Mouse (Mus musculus) ES-E14 (cell line): ENCODE data around the gene Wnt9a.

ENCODE experiments used
- CHD2 ChIP-seq: IDR thresholded peaks from 2 replicates; pipeline ENCODE4 v1.6.1; 2014; ENCODE audit warnings: mild to moderate bottlenecking, low read depth, low read length, inconsistent platforms
- HCFC1 ChIP-seq: IDR thresholded peaks from 2 replicates; pipeline ENCODE4 v1.6.1; 2012; ENCODE audit warnings: low read length, inconsistent platforms, borderline replicate concordance; ENCODE audit not compliant: insufficient read depth
- MAFK ChIP-seq: IDR thresholded peaks from 2 replicates; pipeline ENCODE4 v1.6.1; 2014; ENCODE audit warnings: mild to moderate bottlenecking, low read depth, low read length, inconsistent platforms; ENCODE audit not compliant: insufficient read depth
- ZC3H11A ChIP-seq: IDR thresholded peaks from 2 replicates; pipeline ENCODE4 v1.6.1; 2012; ENCODE audit warnings: low read depth, mild to moderate bottlenecking, inconsistent platforms, low read length, borderline replicate concordance
- ZNF384 ChIP-seq: IDR thresholded peaks from 2 replicates; pipeline ENCODE4 v1.6.1; 2012; ENCODE audit warnings: low read depth, low read length, inconsistent platforms

DNA sequence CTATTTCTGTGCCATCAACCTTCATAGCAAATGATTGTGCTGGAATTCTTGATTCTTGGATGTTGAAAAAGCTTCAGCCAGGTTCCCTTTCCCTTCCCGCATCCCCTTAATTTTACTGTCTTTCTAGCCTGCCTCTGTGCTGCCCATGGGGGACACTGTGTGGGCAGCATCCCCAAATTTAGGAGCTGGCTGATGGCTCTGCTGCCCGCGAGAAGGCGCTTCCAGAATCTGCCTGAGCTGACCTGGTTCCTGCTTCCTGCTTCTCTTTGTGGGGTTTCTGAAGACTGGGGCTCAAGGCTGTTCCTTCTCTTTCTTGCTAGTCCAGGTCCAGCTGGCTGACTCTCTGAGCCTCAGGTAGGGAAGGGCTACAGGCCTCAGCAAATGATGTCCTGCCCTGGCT lies 48.1 kb downstream of the Wnt9a start:
- no peak for TF ChIP-seq ZC3H11A
- no peak for TF ChIP-seq ZNF384
- TF ChIP-seq MAFK, result no peak
- no peak for TF ChIP-seq HCFC1
- TF ChIP-seq CHD2, result no peak
